Mouse (Mus musculus): ENCODE results near the gene Krt1.

Gene Krt1

DNA sequence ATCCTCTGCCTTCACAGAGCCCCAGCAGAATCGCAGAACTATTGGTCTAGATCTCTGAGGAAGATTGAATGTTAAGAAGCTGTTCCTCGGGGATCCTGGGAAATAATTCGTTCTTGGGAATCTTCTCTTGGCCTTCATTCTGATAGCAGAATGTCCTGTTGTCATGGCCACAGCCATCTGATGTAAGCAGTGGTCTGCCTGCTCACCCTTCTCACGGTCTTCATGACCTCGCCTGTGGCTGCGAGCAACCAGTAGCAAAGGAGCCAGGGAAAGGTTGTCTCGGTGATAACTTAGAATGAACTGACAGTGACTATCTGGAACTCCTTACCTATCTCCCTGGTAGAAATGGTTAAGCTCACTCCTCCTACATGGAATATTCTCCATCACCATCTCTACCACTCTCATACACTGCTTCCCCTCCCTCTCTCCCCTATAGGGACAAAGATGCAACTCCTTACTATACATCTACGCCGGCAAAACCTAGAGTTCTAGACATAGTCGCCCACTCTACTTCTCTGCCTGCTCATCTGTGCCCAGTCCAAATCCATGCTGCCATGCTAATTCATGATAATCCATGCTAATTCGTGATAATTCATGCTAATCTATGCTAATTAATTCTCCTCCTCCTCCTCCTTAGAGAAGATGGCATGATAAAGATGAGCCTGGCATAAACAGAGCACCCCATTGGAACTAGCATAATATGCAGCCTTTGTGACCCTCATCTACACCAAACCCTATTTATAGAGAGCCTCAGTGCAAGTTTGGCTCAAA, 47.4 kb downstream of the Krt1 start:
- no peak for DNase-seq

DNA sequence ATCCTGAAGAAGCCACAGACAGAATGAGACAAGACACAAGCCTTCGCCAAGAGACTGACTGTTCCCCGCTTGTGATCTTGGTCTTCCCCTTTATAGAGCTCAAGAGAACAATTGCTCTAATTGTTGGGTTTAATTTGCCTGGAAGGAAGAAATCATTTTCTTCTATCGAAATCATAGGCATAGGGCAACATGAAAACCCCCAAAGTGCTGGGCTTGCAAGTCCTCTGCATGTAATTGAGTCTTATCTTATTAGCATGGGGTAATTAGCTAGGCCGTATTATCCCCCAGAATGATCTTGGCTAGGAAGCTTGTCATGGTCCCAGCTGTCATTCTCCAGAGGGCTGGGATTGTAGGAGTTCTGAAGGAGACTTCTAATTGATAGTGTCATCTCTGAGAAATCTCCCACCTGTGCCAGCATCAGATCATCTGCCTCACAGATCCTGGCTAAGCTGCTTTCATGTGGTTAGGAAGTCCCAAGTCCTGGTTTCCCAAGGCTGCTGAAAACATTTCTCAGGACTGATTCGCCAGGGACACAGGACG, 48.2 kb downstream of the Krt1 start, which contains the start of gene Krt73:
Gene Krt73 (minus strand): TSS at position 51 of the 540 bp plus-strand sequence.
- no peak for DNase-seq

Data from right cerebral cortex, postnatal 4 days (tissue).